Mouse (Mus musculus): ENCODE measurements around the gene Sos2.

GRCm38 (mm10) chr12:69690714-69691113, 9.1 kb upstream of the Sos2 start:
- no peak for TF ChIP-seq CTCF (IDR thresholded peaks at IDR 0.05; ENCODE audit: low read depth, low read length)
- TF ChIP-seq GATA2 (IDR thresholded peaks at IDR 0.05; ENCODE audit: borderline replicate concordance, low read depth, low read length): no peak
- no peak for TF ChIP-seq GATA1 (IDR thresholded peaks at IDR 0.05; ENCODE audit: borderline replicate concordance, low read length)
- no peak for TF ChIP-seq POLR2AphosphoS5 (IDR thresholded peaks at IDR 0.05; ENCODE audit: insufficient replicate concordance, low read depth, low read length)

Data from G1E (cell line).